Mouse (Mus musculus): ENCODE measurements at regions not wholly inside any gene's neighbourhood (a gene's known extent, or its start where the extent isn't known, plus 50 kb on each side); places are given as distances from the start of the nearest gene placed in this dataset.

DNA sequence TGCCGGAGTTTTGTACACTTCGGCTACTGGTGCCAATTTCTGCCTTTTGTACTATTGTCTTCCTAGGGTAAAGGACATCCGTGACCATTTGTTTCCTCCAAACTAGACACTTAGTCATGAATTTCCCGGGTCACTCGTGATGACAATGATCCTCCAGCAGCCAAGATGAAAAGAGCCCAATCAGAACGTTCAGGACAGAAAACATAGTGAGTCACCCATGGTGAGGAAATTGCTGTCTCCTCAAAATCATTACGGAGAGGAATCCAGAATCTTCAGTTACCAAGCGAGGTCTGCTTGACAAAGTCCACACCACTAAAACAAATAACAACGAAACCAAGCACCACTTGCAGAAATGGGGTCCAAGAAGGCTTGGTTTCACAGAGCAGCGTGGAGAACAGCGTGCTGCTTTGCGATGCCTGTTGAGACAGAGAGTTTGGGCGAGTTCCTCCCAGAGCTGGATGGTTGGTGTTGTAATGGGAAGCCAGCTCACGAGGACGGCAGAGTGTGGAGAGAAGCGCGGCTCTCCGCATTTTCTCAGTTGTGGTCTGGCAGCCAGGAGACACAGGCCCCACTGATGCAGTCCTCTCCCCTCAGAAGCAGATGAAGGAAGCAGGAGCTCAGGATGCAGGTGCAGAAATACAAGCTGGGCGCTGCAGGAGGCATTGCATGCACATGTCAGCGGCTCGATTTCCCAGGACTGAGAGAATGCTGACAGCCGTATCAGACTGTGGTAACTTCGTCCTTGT is 67.7 kb upstream of the Fbxo11 start:
- Histone ChIP-seq H3K4me2 (replicated peaks; ENCODE audit: low read depth) (no peak overlapping the region), H3K4me3 (ENCODE audit: low read depth, low read length) (no peak overlapping the region), H3K4me1 (replicated peaks; ENCODE audit: control insufficient read depth, insufficient read depth) (no peaks in the 10 kb centered on the region), H3K9ac (ENCODE audit: low read length) (no peak overlapping the region), H3K27me3 (ENCODE audit: control insufficient read depth, insufficient read depth, low read length) (no peaks in the 10 kb centered on the region), H3K36me3 (ENCODE audit: control insufficient read depth, insufficient read depth, low read length) (no peaks in the 10 kb centered on the region), H3K9me3 (ENCODE audit: control insufficient read depth, low read length) (no peaks in the 10 kb centered on the region), H3K27ac (replicated peaks) (no peak overlapping the region)
- WGBS, result 70% methylated on average over 23 of the region's 23 CpGs
- DNase-seq (ENCODE audit: low spot score), result no peak
- no peak for TF ChIP-seq EP300 (optimal IDR thresholded peaks at IDR 0.05)
- no peak for TF ChIP-seq CTCF (IDR thresholded peaks at IDR 0.05; ENCODE audit: low read depth)
- no peak for ATAC-seq (ENCODE audit: low FRiP score, low TSS enrichment)

DNA sequence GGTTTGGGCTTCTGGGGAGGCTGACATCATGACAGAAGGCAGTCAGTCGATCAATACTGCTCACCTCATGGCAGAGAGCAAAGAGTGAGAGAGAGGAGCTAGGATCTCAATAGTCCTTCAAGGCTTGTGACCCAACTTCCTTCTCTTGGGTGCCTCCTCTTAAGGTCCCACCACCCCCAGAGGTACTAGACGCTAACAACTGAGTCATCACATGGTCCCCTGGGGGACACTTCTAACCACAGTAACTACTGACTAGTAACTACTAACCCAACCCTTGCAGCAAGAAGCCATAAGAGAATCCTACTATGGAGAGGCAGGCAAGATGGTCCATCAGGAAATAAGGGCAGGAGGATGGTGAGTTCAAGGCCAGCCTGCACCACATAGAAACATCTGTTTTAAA is 69.5 kb upstream of the Fbxo11 start:
- TF ChIP-seq CTCF (IDR thresholded peaks at IDR 0.05; ENCODE audit: low read depth), result no peak
- no peak for TF ChIP-seq EP300 (optimal IDR thresholded peaks at IDR 0.05)
- no peak overlapping the region for H3K27ac ChIP-seq (replicated peaks)
- no peak overlapping the region for H3K9ac ChIP-seq (ENCODE audit: low read length)
- WGBS, result 92% methylated on average over 2 of the region's 2 CpGs
- no peak overlapping the region for H3K4me3 ChIP-seq (ENCODE audit: low read depth, low read length)
- no peak overlapping the region for H3K4me2 ChIP-seq (replicated peaks; ENCODE audit: low read depth)
- H3K9me3 ChIP-seq (ENCODE audit: control insufficient read depth, low read length), result no peaks in the 10 kb centered on the region
- H3K4me1 ChIP-seq (replicated peaks; ENCODE audit: control insufficient read depth, insufficient read depth), result no peaks in the 10 kb centered on the region
- no peak for ATAC-seq (ENCODE audit: low FRiP score, low TSS enrichment)
- no peak for DNase-seq (ENCODE audit: low spot score)
- no peaks in the 10 kb centered on the region for H3K36me3 ChIP-seq (ENCODE audit: control insufficient read depth, insufficient read depth, low read length)
- H3K27me3 ChIP-seq (ENCODE audit: control insufficient read depth, insufficient read depth, low read length), result no peaks in the 10 kb centered on the region

DNA sequence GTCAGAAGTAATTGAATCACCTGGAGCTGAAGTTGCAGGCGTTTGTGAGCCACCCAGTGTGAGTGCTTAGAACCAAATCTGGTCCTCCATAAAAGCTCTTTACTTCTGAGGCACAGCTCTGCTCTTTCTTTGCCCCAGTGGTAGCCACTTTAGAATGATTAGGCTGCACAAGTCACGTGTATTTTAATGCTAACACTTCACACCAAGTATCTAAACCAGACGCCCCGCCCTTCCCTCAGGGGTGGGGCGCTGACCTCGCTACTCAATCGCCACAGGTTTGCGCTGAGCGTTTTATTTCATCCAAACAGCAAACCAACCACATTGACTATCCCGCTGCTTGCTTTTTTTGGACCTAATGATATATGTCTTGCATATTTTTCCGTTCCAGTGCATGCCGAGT is 76.4 kb upstream of the Fbxo11 start:
- 43% methylated on average over 12 of the region's 12 CpGs for WGBS
- TF ChIP-seq CTCF (IDR thresholded peaks at IDR 0.05; ENCODE audit: low read depth), result no peak
- TF ChIP-seq EP300 (optimal IDR thresholded peaks at IDR 0.05), result no peak
- 0 out of 2 replicates have a peak overlapping the region, but pooled peaks have one; percentile 8 for H3K4me2 ChIP-seq (replicated peaks; ENCODE audit: low read depth)
- H3K27me3 ChIP-seq (ENCODE audit: control insufficient read depth, insufficient read depth, low read length), result no peaks in the 10 kb centered on the region
- ATAC-seq (ENCODE audit: low FRiP score, low TSS enrichment) (no peak), DNase-seq (ENCODE audit: low spot score) (peak; percentile 35)
- H3K36me3 ChIP-seq (ENCODE audit: control insufficient read depth, insufficient read depth, low read length), result no peaks in the 10 kb centered on the region
- H3K9me3 ChIP-seq (ENCODE audit: control insufficient read depth, low read length), result no peaks in the 10 kb centered on the region
- H3K9ac ChIP-seq (ENCODE audit: low read length), result no peak overlapping the region
- H3K27ac ChIP-seq (replicated peaks), result no peak overlapping the region
- no peak overlapping the region for H3K4me3 ChIP-seq (ENCODE audit: low read depth, low read length)
- H3K4me1 ChIP-seq (replicated peaks; ENCODE audit: control insufficient read depth, insufficient read depth), result no peaks in the 10 kb centered on the region

DNA sequence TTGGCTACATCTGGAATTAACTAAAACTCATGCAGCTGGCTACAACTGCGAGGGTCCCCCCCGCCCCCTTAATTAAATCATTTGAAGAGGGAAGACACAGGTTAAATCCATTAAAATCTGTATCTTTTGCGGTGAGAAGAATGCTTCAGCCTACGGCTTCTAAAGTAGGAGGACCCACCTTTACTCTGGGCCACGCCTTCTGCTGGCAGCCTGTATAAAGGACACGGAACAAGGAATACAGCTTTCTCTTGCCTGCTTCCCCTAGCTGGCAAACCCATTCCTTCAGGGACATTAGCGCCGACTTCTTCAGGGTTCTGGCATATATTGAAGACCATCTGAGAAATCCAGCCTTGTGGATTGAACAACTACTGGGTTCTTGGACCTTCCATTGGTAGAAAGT is 76.9 kb upstream of the Fbxo11 start:
- Histone ChIP-seq H3K4me1 (replicated peaks; ENCODE audit: control insufficient read depth, insufficient read depth) (no peaks in the 10 kb centered on the region), H3K9me3 (ENCODE audit: control insufficient read depth, low read length) (no peaks in the 10 kb centered on the region), H3K27ac (replicated peaks) (no peak overlapping the region), H3K27me3 (ENCODE audit: control insufficient read depth, insufficient read depth, low read length) (no peaks in the 10 kb centered on the region), H3K4me2 (replicated peaks; ENCODE audit: low read depth) (0 out of 2 replicates have a peak overlapping the region, but pooled peaks have one; percentile 8), H3K36me3 (ENCODE audit: control insufficient read depth, insufficient read depth, low read length) (no peaks in the 10 kb centered on the region), H3K9ac (ENCODE audit: low read length) (no peak overlapping the region), H3K4me3 (ENCODE audit: low read depth, low read length) (no peak overlapping the region)
- DNase-seq (ENCODE audit: low spot score), result peak; percentile 21
- no peak for ATAC-seq (ENCODE audit: low FRiP score, low TSS enrichment)
- 61% methylated on average over 8 of the region's 8 CpGs for WGBS
- TF ChIP-seq CTCF (IDR thresholded peaks at IDR 0.05; ENCODE audit: low read depth), result no peak
- TF ChIP-seq EP300 (optimal IDR thresholded peaks at IDR 0.05), result no peak

DNA sequence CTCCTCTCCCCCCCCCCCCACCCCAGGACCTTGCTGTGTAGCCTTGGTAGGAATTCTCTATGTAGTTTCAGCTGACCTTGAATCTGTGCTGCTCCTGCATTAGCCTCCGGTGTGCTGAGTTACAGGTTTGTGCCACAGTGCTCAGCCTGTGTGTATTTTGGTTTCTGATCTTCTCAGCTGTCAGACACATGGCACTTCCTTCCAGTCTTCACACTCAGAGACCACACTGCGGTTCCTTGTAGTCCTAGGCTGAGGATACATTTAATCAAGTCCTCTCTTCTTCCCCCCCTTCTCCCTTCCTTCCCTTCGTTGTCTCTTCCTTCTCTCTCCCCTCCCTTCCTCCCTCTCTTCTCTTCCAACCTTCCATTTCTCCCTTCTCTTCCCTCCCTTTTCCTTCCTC is 77.7 kb upstream of the Fbxo11 start:
- Histone ChIP-seq H3K9ac (ENCODE audit: low read length) (no peak overlapping the region), H3K4me1 (replicated peaks; ENCODE audit: control insufficient read depth, insufficient read depth) (no peaks in the 10 kb centered on the region)
- WGBS, result 66% methylated on average over 3 of the region's 3 CpGs

DNA sequence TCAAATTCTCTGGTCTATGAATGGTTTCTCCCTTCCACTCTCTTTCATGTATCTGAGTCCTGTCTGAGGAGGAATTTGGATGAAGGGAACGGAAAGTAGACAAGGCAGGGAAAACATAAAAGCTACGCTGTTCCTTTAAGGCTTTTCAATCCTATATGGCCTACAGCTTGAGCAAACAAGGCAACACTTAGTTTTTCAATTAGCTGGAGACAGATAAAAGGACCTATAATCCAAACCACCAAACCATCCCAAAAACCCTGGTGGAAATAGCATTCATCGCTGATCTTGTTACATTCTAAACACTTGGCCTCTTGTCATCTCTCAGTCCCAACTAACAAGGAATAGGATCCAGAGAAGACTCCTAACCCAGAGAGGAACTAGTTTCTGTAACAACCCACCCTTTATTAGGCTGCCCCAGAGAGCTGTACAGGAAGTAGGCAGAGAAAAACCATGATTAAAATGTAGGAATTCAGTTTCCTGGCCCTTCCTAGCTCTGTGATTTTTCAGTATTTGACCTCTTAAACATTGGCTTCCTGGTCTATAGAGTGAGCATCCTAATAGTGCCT is 78.4 kb upstream of the Fbxo11 start:
- H3K27ac ChIP-seq (replicated peaks), result no peak overlapping the region
- no peaks in the 10 kb centered on the region for H3K4me1 ChIP-seq (replicated peaks; ENCODE audit: control insufficient read depth, insufficient read depth)
- WGBS, result 76% methylated on average over 3 of the region's 3 CpGs
- no peaks in the 10 kb centered on the region for H3K27me3 ChIP-seq (ENCODE audit: control insufficient read depth, insufficient read depth, low read length)
- no peak for TF ChIP-seq EP300 (optimal IDR thresholded peaks at IDR 0.05)
- ATAC-seq (ENCODE audit: low FRiP score, low TSS enrichment), result no peak
- no peaks in the 10 kb centered on the region for H3K9me3 ChIP-seq (ENCODE audit: control insufficient read depth, low read length)
- H3K9ac ChIP-seq (ENCODE audit: low read length), result no peak overlapping the region
- no peak overlapping the region for H3K4me2 ChIP-seq (replicated peaks; ENCODE audit: low read depth)
- no peak for DNase-seq (ENCODE audit: low spot score)
- H3K4me3 ChIP-seq (ENCODE audit: low read depth, low read length), result no peak overlapping the region
- H3K36me3 ChIP-seq (ENCODE audit: control insufficient read depth, insufficient read depth, low read length), result no peaks in the 10 kb centered on the region

More for the DNA sequence above, 77.7 kb upstream of the Fbxo11 start:
- H3K4me2 ChIP-seq (replicated peaks; ENCODE audit: low read depth), result no peak overlapping the region
- ATAC-seq (ENCODE audit: low FRiP score, low TSS enrichment) (no peak), DNase-seq (ENCODE audit: low spot score) (no peak)
- H3K27me3 ChIP-seq (ENCODE audit: control insufficient read depth, insufficient read depth, low read length), result no peaks in the 10 kb centered on the region
- TF ChIP-seq CTCF (IDR thresholded peaks at IDR 0.05; ENCODE audit: low read depth), result no peak
- TF ChIP-seq EP300 (optimal IDR thresholded peaks at IDR 0.05), result no peak
- no peak overlapping the region for H3K27ac ChIP-seq (replicated peaks)
- H3K36me3 ChIP-seq (ENCODE audit: control insufficient read depth, insufficient read depth, low read length), result no peaks in the 10 kb centered on the region
- H3K4me3 ChIP-seq (ENCODE audit: low read depth, low read length), result no peak overlapping the region
- no peaks in the 10 kb centered on the region for H3K9me3 ChIP-seq (ENCODE audit: control insufficient read depth, low read length)

Data from stomach, postnatal 0 days (tissue).